Mouse (Mus musculus): ENCODE data around the gene Ptprg. TPM values are rescaled to one million over a fixed set of nuclear protein-coding genes. Genes with fewer than 3 reads are reported as not detected.

The Ptprg gene
- polyA plus RNA-seq, 1 experiment from 2014 or later = 38.5 TPM

DNA sequence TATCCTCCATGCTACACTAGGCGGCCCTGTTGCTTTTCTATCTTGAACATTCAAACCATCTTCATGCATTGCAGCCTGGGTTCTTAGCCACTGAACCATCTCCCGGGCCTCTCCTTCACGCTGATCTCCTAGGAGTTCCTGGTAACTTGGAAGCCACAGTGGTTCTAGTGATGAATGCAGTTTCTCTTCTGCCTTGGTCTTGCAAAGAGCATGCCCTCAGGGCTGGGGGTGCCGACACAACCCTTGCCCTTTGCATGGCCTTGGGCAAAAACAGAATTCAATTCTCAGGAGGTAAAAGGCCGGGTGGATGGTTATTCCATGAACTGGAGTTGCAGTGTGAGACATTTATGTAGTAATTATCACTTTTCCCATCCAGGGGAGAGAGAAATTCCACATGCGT, 67.0 kb downstream of the Ptprg start:
- no peak for ATAC-seq
- Histone ChIP-seq H3K9ac (ENCODE audit: low read depth, low read length) (no peak overlapping the region), H3K27me3 (replicated peaks; ENCODE audit: control insufficient read depth, insufficient read depth, low read length) (no peaks in the 10 kb centered on the region), H3K36me3 (ENCODE audit: control insufficient read depth, insufficient read depth, low read length) (no peaks in the 10 kb centered on the region), H3K4me1 (ENCODE audit: control insufficient read depth, insufficient read depth, low read depth, low read length) (peaks cover 18% of the 10 kb centered on the region), H3K4me3 (ENCODE audit: low read length) (no peak overlapping the region), H3K9me3 (ENCODE audit: control insufficient read depth, low read length) (no peaks in the 10 kb centered on the region), H3K27ac (ENCODE audit: low read depth, low read length) (no peak overlapping the region), H3K4me2 (ENCODE audit: low read length) (no peak overlapping the region)
- 66% methylated on average over 6 of the region's 6 CpGs for WGBS

DNA sequence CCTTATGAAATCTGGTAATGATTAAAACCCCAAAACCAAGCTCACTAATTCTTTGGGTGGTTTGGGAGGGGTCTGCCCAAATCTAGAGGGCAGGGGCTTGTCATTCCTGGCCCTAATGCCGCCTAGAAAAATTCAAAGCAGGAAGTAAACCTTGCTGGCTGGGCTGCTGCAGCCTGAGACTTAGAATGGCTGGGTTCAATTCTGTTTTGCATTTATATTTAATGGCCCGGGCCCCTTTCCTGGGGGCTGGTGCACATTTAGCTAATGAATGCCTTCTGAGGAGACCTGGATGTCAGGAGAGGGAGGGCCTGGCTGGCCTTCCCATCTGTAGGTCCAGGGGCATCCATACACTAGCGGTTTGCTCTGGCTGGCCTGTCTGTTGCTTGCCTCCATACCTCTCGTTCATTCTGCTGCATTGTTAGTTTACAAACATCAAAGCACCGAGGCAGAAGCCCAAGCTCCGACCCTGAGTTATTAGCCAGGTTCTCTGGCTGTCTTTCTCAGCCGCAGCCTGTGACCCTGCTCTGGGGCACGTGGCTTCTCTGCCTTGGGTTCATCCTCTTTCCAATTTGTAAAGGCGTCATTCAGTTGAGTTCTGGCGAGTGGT, 67.7 kb downstream of the Ptprg start:
- Histone ChIP-seq H3K4me1 (ENCODE audit: control insufficient read depth, insufficient read depth, low read depth, low read length) (peaks cover 18% of the 10 kb centered on the region), H3K9ac (ENCODE audit: low read depth, low read length) (0 out of 2 replicates have a peak overlapping the region, but pooled peaks have one; percentile 8), H3K27ac (ENCODE audit: low read depth, low read length) (peak overlapping the region; percentile 25; the same call in 1 of the 2 replicates), H3K27me3 (replicated peaks; ENCODE audit: control insufficient read depth, insufficient read depth, low read length) (no peaks in the 10 kb centered on the region), H3K4me3 (ENCODE audit: low read length) (no peak overlapping the region), H3K4me2 (ENCODE audit: low read length) (no peak overlapping the region), H3K36me3 (ENCODE audit: control insufficient read depth, insufficient read depth, low read length) (no peaks in the 10 kb centered on the region), H3K9me3 (ENCODE audit: control insufficient read depth, low read length) (no peaks in the 10 kb centered on the region)
- 23% methylated on average over 10 of the region's 10 CpGs for WGBS
- ATAC-seq = 0 out of 2 replicates have a peak, but pooled peaks have one; percentile 7

DNA sequence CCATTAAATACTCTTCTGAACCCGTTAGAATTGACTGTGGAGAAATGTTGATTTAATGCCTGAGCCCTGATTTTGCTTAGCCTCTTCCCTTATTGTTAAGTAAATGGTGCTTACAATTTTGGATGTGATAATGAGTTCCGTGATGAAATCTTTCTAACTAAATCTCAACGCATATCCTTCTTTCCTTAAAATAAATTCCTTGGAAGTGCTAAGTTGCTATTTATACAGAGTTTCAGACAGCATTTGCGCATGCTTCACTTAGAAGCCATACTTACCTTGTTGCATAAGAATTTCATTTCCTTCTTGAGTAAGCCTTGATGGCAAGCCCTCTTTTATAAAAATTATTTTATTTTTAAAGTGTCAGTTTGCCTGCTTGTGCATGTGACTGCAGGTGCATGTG, 70.2 kb downstream of the Ptprg start:
- Histone ChIP-seq H3K4me1 (ENCODE audit: control insufficient read depth, insufficient read depth, low read depth, low read length) (peaks cover 18% of the 10 kb centered on the region), H3K4me2 (ENCODE audit: low read length) (no peak overlapping the region)
- ATAC-seq = no peak

DNA sequence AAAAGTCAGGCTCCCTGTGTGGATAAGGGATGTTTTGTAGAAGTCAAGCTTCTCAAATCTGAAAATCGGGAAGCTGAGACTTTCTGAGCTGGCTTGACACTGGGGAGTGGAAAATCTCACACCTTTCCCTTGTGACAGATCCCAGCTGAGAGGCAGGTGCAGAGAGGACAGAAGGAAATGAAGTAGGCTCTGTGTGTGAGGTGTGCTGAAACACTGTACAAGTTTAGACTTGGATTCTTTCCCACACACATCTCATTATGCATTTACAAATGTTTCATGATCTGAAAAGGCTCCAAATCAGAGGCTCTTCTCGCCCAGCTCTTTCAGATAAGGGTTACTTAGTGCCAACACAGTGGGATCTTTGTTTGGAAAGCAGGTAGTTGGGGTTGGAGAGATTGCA, 77.4 kb downstream of the Ptprg start:
- no peak for ATAC-seq
- no peaks in the 10 kb centered on the region for H3K27me3 ChIP-seq (replicated peaks; ENCODE audit: control insufficient read depth, insufficient read depth, low read length)
- no peak overlapping the region for H3K4me3 ChIP-seq (ENCODE audit: low read length)
- H3K9ac ChIP-seq (ENCODE audit: low read depth, low read length) = no peak overlapping the region
- H3K36me3 ChIP-seq (ENCODE audit: control insufficient read depth, insufficient read depth, low read length) = no peaks in the 10 kb centered on the region
- 54% methylated on average over 2 of the region's 2 CpGs for WGBS
- no peaks in the 10 kb centered on the region for H3K9me3 ChIP-seq (ENCODE audit: control insufficient read depth, low read length)
- H3K27ac ChIP-seq (ENCODE audit: low read depth, low read length) = no peak overlapping the region
- no peak overlapping the region for H3K4me2 ChIP-seq (ENCODE audit: low read length)
- H3K4me1 ChIP-seq (ENCODE audit: control insufficient read depth, insufficient read depth, low read depth, low read length) = no peaks in the 10 kb centered on the region

More for the DNA sequence above, 70.2 kb downstream of the Ptprg start:
- Histone ChIP-seq H3K9ac (ENCODE audit: low read depth, low read length) (no peak overlapping the region), H3K9me3 (ENCODE audit: control insufficient read depth, low read length) (no peaks in the 10 kb centered on the region), H3K4me3 (ENCODE audit: low read length) (no peak overlapping the region), H3K27ac (ENCODE audit: low read depth, low read length) (no peak overlapping the region), H3K36me3 (ENCODE audit: control insufficient read depth, insufficient read depth, low read length) (no peaks in the 10 kb centered on the region), H3K27me3 (replicated peaks; ENCODE audit: control insufficient read depth, insufficient read depth, low read length) (no peaks in the 10 kb centered on the region)
- 75% methylated on average over 4 of the region's 4 CpGs for WGBS

DNA sequence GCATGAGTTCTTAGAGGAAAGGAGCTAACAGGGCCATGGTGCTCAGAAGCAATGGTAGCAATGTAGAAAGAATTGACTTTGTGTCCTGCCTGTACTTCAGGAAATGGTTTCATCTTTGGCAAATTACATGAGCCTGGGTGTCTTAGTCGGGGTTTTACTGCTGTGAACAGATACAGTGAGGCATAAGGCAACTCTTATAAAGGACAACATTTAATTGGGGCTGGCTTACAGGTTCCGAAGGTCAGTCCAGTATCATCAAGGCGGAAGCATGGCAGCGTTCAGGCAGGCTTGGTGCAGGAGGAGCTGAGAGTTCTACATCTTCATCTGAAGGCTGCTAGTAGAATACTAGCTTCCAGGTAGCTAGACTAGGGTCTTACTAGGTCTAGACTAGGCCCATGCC, 78.2 kb downstream of the Ptprg start:
- Histone ChIP-seq H3K4me2 (ENCODE audit: low read length) (no peak overlapping the region), H3K4me1 (ENCODE audit: control insufficient read depth, insufficient read depth, low read depth, low read length) (no peaks in the 10 kb centered on the region), H3K36me3 (ENCODE audit: control insufficient read depth, insufficient read depth, low read length) (no peaks in the 10 kb centered on the region), H3K9me3 (ENCODE audit: control insufficient read depth, low read length) (no peaks in the 10 kb centered on the region), H3K27me3 (replicated peaks; ENCODE audit: control insufficient read depth, insufficient read depth, low read length) (no peaks in the 10 kb centered on the region), H3K27ac (ENCODE audit: low read depth, low read length) (no peak overlapping the region), H3K4me3 (ENCODE audit: low read length) (no peak overlapping the region), H3K9ac (ENCODE audit: low read depth, low read length) (no peak overlapping the region)
- ATAC-seq = peak; percentile 45; the same call in 1 of the 2 replicates
- 96% methylated on average over 4 of the region's 4 CpGs for whole genome bisulfite sequencing

DNA sequence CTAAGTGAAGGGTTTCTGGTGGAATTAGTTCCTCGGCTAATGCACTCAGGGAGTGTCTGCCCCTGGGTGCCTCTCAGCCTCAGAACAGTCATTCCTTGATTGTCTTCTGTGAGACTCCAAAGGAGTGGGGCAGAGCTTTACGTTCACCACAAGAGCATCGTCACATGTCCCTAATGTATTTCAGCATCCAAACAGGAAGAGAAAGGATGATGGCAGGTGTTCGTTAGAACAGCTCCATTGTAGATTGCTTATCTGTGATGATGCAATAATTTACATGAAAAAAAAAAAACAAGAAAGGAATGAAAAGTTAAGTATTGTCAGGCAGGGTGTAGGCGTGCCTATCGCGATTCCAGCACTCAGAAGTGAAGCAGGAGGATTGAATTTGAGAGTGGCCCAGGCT, 84.3 kb downstream of the Ptprg start:
- Histone ChIP-seq H3K27ac (ENCODE audit: low read depth, low read length) (no peak overlapping the region), H3K4me1 (ENCODE audit: control insufficient read depth, insufficient read depth, low read depth, low read length) (no peaks in the 10 kb centered on the region), H3K9me3 (ENCODE audit: control insufficient read depth, low read length) (no peaks in the 10 kb centered on the region), H3K4me2 (ENCODE audit: low read length) (no peak overlapping the region), H3K9ac (ENCODE audit: low read depth, low read length) (no peak overlapping the region), H3K27me3 (replicated peaks; ENCODE audit: control insufficient read depth, insufficient read depth, low read length) (no peaks in the 10 kb centered on the region), H3K4me3 (ENCODE audit: low read length) (no peak overlapping the region), H3K36me3 (ENCODE audit: control insufficient read depth, insufficient read depth, low read length) (no peaks in the 10 kb centered on the region)
- no peak for ATAC-seq
- 87% methylated on average over 7 of the region's 7 CpGs for WGBS

DNA sequence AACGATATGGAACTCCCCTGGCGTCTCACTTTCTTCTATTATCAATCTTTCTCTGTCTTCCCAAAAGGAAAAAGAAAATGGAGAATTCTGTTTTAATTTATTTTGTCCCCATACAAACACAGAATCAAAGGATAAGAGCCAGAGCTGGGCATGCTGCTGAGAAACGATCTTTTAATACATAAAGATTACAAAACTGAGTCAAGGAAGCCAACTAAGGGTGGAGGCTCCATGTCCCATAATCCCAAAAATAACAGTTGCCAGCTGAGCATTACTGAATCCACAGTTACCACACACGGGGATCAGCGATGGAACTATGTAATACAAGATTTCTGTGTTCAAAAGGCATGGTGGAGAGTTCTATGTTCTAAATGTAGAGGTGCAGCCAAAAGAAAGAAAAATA, 86.0 kb downstream of the Ptprg start:
- Histone ChIP-seq H3K4me3 (ENCODE audit: low read length) (no peak overlapping the region), H3K4me1 (ENCODE audit: control insufficient read depth, insufficient read depth, low read depth, low read length) (no peaks in the 10 kb centered on the region), H3K27me3 (replicated peaks; ENCODE audit: control insufficient read depth, insufficient read depth, low read length) (no peaks in the 10 kb centered on the region), H3K27ac (ENCODE audit: low read depth, low read length) (no peak overlapping the region), H3K9ac (ENCODE audit: low read depth, low read length) (no peak overlapping the region), H3K9me3 (ENCODE audit: control insufficient read depth, low read length) (no peaks in the 10 kb centered on the region), H3K36me3 (ENCODE audit: control insufficient read depth, insufficient read depth, low read length) (no peaks in the 10 kb centered on the region), H3K4me2 (ENCODE audit: low read length) (no peak overlapping the region)
- no peak for ATAC-seq
- WGBS = 86% methylated on average over 5 of the region's 5 CpGs

DNA sequence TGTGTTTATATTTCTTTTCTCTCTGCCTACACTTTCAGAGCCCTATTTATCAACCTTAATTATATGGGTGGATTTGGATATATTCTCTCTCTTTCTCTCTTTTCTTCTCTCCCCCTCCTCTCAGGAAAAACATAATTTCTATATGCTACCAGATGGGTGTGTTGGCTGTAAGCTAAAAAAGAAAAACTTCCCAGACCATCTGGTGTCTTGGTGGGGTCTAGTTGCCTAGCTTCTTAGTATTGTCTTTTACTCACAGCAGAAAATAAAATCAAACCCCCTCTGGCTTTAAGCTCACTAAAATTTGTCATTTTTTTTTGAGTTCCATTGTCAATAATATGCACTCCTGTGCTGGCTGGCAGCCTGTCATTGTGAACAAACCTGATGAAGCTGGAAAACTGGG, 87.0 kb downstream of the Ptprg start:
- H3K4me2 ChIP-seq (ENCODE audit: low read length) = no peak overlapping the region
- H3K9ac ChIP-seq (ENCODE audit: low read depth, low read length) = no peak overlapping the region
- H3K27me3 ChIP-seq (replicated peaks; ENCODE audit: control insufficient read depth, insufficient read depth, low read length) = no peaks in the 10 kb centered on the region
- no peaks in the 10 kb centered on the region for H3K9me3 ChIP-seq (ENCODE audit: control insufficient read depth, low read length)
- no peak overlapping the region for H3K4me3 ChIP-seq (ENCODE audit: low read length)
- H3K36me3 ChIP-seq (ENCODE audit: control insufficient read depth, insufficient read depth, low read length) = no peaks in the 10 kb centered on the region
- no peaks in the 10 kb centered on the region for H3K4me1 ChIP-seq (ENCODE audit: control insufficient read depth, insufficient read depth, low read depth, low read length)
- H3K27ac ChIP-seq (ENCODE audit: low read depth, low read length) = no peak overlapping the region
- no peak for ATAC-seq

DNA sequence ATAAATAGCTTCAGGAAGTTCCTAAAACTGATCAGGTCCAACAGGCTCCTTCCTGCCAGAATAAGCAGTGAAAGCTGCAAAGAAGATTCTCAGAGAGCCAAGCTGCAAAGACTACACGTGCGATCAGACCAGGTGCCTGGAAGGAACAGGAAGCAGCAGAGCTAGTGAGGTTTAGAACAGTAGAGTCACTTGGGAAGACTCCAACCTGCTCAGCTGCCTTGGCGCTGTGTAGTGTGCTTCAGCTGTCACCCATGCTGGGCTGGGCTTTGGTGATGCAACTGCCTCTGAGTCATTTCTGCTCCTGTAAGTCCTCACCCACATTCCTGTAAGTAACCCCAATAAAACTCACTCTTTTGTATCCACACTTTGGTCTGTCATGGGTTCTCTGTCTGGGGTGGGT, 87.7 kb downstream of the Ptprg start:
- no peak overlapping the region for H3K4me3 ChIP-seq (ENCODE audit: low read length)
- ATAC-seq = no peak
- H3K4me2 ChIP-seq (ENCODE audit: low read length) = no peak overlapping the region
- H3K27me3 ChIP-seq (replicated peaks; ENCODE audit: control insufficient read depth, insufficient read depth, low read length) = no peaks in the 10 kb centered on the region
- WGBS = 77% methylated on average over 3 of the region's 3 CpGs
- H3K9ac ChIP-seq (ENCODE audit: low read depth, low read length) = no peak overlapping the region
- H3K9me3 ChIP-seq (ENCODE audit: control insufficient read depth, low read length) = no peaks in the 10 kb centered on the region
- no peaks in the 10 kb centered on the region for H3K36me3 ChIP-seq (ENCODE audit: control insufficient read depth, insufficient read depth, low read length)
- no peaks in the 10 kb centered on the region for H3K4me1 ChIP-seq (ENCODE audit: control insufficient read depth, insufficient read depth, low read depth, low read length)
- H3K27ac ChIP-seq (ENCODE audit: low read depth, low read length) = no peak overlapping the region

DNA sequence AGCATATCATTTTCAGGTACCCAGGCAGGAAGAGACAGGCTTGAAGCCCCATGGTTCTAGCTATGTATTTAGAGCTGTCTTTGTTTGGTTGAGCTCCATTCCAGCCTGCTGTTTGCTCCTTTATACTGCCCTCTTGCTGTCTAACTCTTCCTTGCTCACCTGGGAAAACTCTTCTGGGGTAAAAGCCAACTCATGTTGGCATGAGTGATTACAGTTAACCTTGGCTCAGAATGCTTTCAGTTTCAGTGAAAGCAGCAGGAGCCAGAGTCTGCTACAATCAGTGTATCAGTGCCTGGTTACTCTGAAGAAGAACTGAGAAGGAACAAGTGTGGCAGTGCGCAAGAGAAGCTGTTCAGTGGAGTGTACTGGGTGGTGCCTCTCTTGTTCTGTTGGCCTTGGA, 89.6 kb downstream of the Ptprg start:
- Histone ChIP-seq H3K36me3 (ENCODE audit: control insufficient read depth, insufficient read depth, low read length) (no peaks in the 10 kb centered on the region), H3K27me3 (replicated peaks; ENCODE audit: control insufficient read depth, insufficient read depth, low read length) (no peaks in the 10 kb centered on the region), H3K27ac (ENCODE audit: low read depth, low read length) (no peak overlapping the region), H3K4me1 (ENCODE audit: control insufficient read depth, insufficient read depth, low read depth, low read length) (no peaks in the 10 kb centered on the region), H3K9ac (ENCODE audit: low read depth, low read length) (no peak overlapping the region), H3K4me2 (ENCODE audit: low read length) (no peak overlapping the region), H3K4me3 (ENCODE audit: low read length) (no peak overlapping the region), H3K9me3 (ENCODE audit: control insufficient read depth, low read length) (no peaks in the 10 kb centered on the region)
- 90% methylated on average over 1 of the region's 1 CpGs for WGBS
- ATAC-seq = no peak
